Mouse (Mus musculus) lung, postnatal 36 days (tissue): ENCODE results near the gene Fyn.

Experiments used
- DNase-seq: peaks from one replicate; pipeline ENCODE4 v3.0.0; 2022; ENCODE audit warnings: mixed read lengths

The Fyn gene

GRCm38 (mm10) chr10:39412826-39413620 is 44.4 kb downstream of the Fyn start:
- no peak for DNase-seq

- no peak for DNase-seq
These were observed 45.4 kb downstream of the Fyn start for GRCm38 (mm10) chr10:39414068-39414467.

GRCm38 (mm10) chr10:39415586-39415985 is 46.9 kb downstream of the Fyn start:
- peak; percentile 53 for DNase-seq

GRCm38 (mm10) chr10:39417611-39418010 is 49.0 kb downstream of the Fyn start:
- DNase-seq: no peak

GRCm38 (mm10) chr10:39418395-39418794 is 49.7 kb downstream of the Fyn start:
- DNase-seq: peak; percentile 53

- DNase-seq: peak; percentile 48
These were observed 52.4 kb downstream of the Fyn start for GRCm38 (mm10) chr10:39420842-39421617.

GRCm38 (mm10) chr10:39421772-39422171 is 53.1 kb downstream of the Fyn start:
- DNase-seq: no peak

- DNase-seq: no peak
These were observed 56.0 kb downstream of the Fyn start for GRCm38 (mm10) chr10:39424643-39425042.

GRCm38 (mm10) chr10:39426033-39426432 is 57.4 kb downstream of the Fyn start:
- DNase-seq: no peak

- DNase-seq: no peak
These were observed 58.3 kb downstream of the Fyn start for GRCm38 (mm10) chr10:39426833-39427490.

GRCm38 (mm10) chr10:39429661-39430060 is 61.0 kb downstream of the Fyn start:
- DNase-seq: no peak

- no peak for DNase-seq
These were observed 61.6 kb downstream of the Fyn start for GRCm38 (mm10) chr10:39430074-39430764.

- no peak for DNase-seq
These were observed 62.6 kb downstream of the Fyn start for GRCm38 (mm10) chr10:39431265-39431664.

GRCm38 (mm10) chr10:39432648-39433568 is 64.3 kb downstream of the Fyn start:
- DNase-seq: no peak

- DNase-seq: no peak
These were observed 65.2 kb downstream of the Fyn start for GRCm38 (mm10) chr10:39433893-39434292.

- DNase-seq: no peak
These were observed 66.2 kb downstream of the Fyn start for GRCm38 (mm10) chr10:39434758-39435448.

- DNase-seq: no peak
These were observed 70.2 kb downstream of the Fyn start for GRCm38 (mm10) chr10:39438905-39439304.

GRCm38 (mm10) chr10:39440506-39440905 is 71.9 kb downstream of the Fyn start:
- no peak for DNase-seq

GRCm38 (mm10) chr10:39441636-39442035 is 73.0 kb downstream of the Fyn start:
- no peak for DNase-seq

GRCm38 (mm10) chr10:39443122-39443521 is 74.5 kb downstream of the Fyn start:
- DNase-seq: no peak

- peak; percentile 20 for DNase-seq
These were observed 75.3 kb downstream of the Fyn start for GRCm38 (mm10) chr10:39443947-39444346.
